Mouse (Mus musculus): ENCODE measurements around the gene Ms4a4d. TPM values are rescaled to one million over a fixed set of nuclear protein-coding genes. Genes with fewer than 3 reads are reported as not detected.
"Not testable (repeated sequence)": the region's sequence is repeated elsewhere in the genome, so short reads cannot be mapped to it uniquely, and the experiment has no call there.

Gene Ms4a4d
- total RNA-seq (2021), result not detected
- long read RNA-seq, experiment 1, result 0 reads
- long read RNA-seq, experiment 2, result 0 reads

GRCm38 (mm10) chr19:11536593-11536992 is at the start of gene Ms4a4d:
TSS of gene Ms4a4d (plus strand) at chr19:11536801.
- DNase-seq (ENCODE audit: low spot score in 2 of 2), result no peak

DNA sequence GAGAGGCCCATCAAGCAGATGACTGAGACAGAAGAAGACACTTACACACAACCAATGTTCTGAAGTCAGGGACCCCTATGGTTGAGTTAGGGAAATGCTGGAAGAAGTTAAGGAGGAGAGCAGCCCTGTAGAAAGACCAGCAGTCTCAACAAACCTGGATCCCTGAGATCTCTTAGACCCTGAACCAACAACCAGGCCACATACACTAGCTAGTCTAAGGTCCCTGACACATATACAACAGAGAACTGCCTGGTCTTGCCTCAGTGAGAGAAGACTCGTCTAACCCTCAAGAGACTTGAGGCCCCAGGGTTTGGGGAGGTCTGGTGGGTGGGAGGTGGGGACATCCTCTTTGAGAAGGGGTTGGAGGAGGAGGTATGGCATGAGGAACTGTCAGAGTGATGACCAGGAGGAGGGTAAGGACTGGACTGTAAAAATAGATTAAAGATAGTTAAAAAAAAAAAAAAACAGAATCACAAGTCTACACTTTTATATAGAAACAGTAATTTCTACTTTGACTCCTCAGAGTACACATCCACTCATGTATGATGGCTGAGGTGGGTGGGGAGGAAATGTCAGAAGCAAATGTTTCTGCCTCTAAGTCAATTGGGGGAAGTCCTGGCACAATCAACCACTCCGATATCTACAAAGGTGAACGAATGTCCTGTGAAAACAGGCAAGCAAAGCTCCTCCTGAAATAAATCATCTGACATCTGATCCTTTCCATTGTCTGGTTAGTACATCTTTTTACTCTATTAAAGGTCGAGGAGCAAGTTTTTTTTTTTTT is 45.0 kb upstream of the Ms4a4d start:
- DNase-seq (ENCODE audit: low spot score in 2 of 2), result no peak

- no peak for DNase-seq (ENCODE audit: low spot score in 2 of 2)
Measured at GRCm38 (mm10) chr19:11492671-11493070, 43.9 kb upstream of the Ms4a4d start.

DNA sequence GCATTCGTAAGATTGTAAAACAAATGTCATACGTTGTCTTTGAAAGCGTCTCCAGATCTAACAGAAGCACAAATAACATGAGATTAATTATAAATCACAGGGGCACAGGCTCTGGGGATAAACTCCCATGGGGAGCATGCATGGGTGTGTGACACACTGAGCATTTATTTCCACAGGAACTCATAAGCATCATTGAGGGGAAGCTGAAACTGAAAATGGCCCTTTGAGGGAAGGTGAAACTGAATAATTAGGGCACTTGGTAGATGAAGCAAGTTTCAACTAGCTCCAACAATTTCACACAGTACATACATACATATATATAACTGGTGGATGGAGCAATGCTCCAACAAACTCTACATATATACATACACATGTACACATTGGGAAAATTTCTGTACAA is 42.1 kb upstream of the Ms4a4d start:
- DNase-seq (ENCODE audit: low spot score in 2 of 2), result no peak

DNA sequence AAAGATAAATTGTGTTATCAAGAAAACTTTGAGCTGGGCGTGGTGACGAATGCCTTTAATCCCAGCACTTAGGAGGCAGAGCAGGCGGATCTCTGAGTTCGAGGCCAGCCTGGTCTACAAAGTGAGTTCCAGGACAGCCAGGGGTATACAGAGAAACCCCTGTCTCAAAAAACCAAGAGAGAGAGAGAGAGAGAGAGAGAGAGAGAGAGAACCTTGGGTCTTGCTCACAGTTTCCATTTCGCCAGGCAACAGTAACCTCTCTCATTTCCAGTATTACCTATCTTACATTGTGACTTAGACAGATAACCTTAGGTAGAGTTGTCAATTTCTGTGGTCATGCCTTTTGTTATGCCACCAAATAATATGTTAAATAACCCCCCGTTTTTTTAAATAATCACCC is 40.2 kb upstream of the Ms4a4d start:
- DNase-seq (ENCODE audit: low spot score in 2 of 2), result no peak

DNA sequence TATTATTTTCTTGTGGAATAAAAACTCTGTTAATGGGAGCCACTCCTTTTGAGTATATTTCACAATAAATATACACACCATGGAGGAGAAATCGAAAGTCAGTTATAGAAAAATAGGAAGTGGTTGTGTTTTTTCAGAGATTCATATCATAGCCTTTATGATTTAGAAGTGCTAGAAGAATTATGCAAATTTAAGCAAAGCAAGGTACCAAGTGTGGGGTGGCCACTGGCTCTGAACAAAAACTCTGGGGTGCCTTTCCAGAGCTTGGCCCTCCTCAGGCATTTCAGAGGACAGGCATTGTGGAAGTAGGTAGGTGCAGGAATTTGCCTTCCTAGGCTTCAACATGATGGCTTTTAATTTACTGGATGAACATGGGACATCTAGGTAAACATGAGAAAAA is 39.3 kb upstream of the Ms4a4d start:
- DNase-seq (ENCODE audit: low spot score in 2 of 2), result not testable (repeated sequence)

DNA sequence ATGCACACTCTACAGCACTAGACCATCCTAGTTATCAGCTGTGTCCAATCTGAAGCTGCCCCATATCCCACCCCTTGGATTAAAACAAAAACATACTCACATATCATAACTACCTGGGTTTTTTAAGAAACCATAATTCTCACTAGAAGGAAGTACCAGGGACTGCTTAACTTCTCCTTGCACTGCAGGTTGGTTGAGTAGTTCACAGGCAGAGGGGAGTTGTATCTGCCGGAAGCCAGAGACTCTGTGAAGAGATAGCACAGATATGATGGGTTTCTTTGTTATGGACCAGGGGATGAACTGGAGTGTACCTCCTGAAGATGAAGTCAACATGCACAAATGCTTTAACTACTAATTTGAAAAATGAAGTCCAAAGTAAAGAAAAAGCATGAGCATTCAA is 35.8 kb upstream of the Ms4a4d start:
- no peak for DNase-seq (ENCODE audit: low spot score in 2 of 2)

DNA sequence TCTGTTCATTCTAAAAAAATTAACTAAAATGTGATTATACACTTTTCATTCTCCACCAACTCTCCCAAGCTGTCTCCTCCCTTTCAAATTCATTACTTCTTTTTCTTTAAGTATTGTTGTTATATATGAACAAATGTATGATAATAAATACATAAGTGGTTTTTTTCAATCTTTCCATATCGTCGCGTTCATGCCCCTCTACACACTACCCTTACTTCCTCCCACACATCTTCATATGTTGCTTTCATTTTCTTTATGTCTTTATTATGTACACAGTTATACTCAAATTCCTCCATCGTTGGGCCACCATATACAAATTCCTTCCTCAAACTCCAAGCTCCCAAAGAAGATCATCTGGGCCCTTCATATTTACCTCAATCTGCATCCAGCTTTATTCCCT is 35.3 kb upstream of the Ms4a4d start:
- DNase-seq (ENCODE audit: low spot score in 2 of 2), result no peak

- no peak for DNase-seq (ENCODE audit: low spot score in 2 of 2)
Measured at GRCm38 (mm10) chr19:11504857-11505256, 31.7 kb upstream of the Ms4a4d start.

DNA sequence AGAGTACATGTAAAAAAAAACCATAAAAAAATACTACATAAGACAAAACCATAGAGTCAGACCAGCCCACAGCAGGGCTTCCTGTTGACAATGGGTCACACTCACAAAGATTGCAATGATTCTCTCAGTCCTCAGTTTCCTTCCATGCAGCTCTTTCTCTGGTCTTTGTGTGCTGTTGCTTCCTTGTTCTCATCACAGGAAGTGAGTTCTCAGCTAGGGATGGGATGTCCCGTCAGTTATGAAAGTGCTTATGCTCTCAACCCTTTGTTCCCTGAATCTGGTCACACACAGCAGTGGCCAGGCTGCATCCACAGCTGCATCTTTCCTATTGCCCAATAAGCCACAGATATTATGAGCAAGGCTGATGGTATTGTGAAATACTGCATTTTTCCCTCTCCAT is 23.1 kb upstream of the Ms4a4d start:
- no peak for DNase-seq (ENCODE audit: low spot score in 2 of 2)

DNA sequence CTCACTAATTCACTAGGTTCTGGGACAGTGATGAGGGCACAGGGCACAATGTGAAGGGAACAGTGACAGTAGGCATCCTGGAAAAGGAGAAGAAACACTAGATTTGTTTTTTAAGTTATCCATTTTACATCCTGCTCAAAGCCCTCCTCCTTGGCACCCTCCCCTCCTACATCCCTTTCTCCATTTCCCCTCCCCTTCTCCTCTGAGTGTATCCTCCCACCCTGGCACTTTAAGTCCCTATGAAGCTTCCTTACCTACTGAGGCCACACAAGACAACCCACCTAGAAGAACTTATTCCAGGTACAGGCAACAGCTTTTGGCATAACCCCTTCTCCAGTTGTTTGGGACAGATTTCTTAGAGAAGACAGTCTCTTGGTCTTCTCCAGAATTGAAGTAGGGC is 20.4 kb upstream of the Ms4a4d start, which contains the start of gene Ms4a6b:
Gene Ms4a6b (plus strand): TSS at position 267 of the 400 bp plus-strand sequence.
- no peak for DNase-seq (ENCODE audit: low spot score in 2 of 2)

- DNase-seq (ENCODE audit: low spot score in 2 of 2), result no peak
Measured at GRCm38 (mm10) chr19:11516845-11517244, 19.8 kb upstream of the Ms4a4d start.

DNA sequence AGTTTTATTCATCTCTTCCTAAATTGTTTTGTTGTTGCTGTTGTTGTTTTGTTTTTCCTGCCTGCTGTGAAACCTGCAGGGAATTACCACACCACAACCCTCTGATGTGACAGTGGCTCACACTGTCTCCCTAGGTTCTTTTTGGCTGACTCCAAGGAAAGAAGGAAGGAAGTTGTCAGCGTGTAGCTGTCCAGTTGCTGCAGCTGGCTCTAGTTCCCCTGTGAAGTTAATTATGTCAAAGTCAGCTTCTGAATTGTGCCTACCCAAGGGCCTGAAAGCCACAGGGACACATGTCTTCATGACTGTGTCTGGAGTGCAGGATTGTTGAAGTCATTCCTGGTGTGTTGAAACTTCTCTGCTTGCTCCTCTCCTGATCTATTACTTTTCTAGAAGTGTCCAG is 19.2 kb upstream of the Ms4a4d start:
- not testable (repeated sequence) for DNase-seq (ENCODE audit: low spot score in 2 of 2)

- DNase-seq (ENCODE audit: low spot score in 2 of 2), result not testable (repeated sequence)
Measured at GRCm38 (mm10) chr19:11518356-11518755, 18.2 kb upstream of the Ms4a4d start.

DNA sequence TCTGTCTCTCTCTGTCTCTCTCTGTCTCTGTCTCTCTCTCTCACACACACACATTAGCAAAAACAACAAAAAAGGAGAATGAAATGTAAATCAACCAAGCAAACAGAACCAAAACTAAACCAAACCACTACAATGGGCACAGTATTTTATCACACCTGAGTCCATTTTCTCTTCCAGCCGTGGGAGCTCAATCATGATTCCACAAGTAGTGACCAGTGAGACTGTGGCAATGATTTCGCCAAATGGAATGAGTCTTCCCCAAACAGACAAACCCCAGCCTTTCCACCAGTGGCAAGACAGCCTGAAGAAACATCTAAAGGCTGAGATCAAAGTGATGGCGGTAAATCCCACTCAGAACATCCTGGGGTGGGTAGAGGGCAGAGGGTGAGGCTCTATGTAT is 16.5 kb upstream of the Ms4a4d start:
- DNase-seq (ENCODE audit: low spot score in 2 of 2), result no peak

- DNase-seq (ENCODE audit: low spot score in 2 of 2), result no peak
Measured at GRCm38 (mm10) chr19:11533421-11533820, 3.2 kb upstream of the Ms4a4d start.

DNA sequence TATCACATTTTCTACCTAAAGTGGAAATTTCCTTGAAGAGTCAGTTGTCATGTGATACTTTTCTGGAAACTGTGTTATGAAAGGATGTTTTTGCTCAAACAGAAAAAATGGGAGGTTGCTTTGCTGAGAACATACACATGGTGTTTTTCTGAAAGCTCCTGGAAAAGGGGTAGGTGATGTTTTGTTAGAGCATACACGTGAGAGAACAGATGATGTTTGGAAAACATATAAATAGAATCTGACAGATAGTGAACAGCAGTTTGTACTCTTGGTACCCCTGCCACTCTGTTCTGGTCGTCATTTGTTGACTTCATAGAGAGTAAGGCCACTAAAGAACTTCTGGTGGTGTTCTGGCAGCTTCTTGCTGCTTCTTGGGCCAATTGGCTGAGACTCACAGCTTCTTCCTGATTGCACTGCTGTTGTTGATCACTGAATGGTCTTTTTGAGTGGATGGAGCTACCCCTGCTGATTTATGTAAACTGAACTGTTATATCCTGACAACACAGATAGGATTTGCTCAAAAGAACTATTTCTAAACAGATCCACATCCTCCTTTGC is 2.6 kb upstream of the Ms4a4d start:
- peak in 1 of 2 experiments; percentile 16 for DNase-seq (ENCODE audit: low spot score in 2 of 2)

DNA sequence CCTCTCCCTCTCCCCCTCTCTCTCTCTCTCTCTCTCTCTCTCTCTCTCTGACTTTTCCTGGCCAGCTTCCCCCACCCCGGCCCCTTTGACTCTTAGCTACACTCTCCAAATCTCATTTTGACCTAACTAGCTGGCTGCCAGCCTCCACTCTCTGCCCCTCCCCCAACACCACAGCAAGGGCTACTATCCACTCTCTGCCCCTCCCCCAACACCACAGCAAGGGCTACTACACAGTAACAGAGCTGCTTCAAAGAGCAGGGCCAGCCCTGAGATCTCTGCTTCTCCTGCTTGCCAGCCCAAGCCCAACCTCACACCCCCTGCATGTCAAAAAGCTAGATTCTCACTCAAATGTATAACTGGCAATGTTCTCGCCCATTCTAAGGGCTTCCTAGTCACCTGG is 735 bp downstream of the Ms4a4d start:
- DNase-seq (ENCODE audit: low spot score in 2 of 2), result no peak

DNA sequence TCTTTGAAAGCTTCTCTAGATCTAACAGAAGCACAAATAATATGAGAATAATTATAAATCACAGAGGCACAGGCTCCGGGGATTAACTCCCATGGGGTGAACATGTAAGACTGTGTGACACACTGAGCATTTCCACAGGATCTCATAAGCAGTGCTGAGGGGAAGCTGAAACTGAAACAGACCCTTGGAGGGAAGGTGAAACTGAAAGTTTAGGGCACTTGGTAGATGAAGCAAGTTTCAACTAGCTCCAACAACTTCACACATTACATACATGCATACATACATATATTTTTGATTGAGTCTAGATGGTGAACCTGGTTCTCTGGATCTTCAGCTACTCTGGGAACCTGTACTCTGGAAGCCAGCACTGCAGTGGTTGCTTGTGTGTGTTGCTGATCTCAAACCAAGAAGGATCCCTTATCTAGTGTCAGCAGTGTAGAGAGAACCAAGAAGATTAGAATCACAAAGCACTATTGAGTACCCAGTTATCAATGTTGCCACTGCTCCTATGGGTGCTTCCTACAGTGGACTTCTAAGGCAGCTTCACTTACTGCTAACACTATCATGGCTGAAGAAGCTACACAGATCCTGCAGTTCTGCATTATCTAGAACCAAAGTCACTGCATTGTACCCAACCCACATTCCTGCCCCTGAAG is 3.7 kb downstream of the Ms4a4d start:
- not testable (repeated sequence) for DNase-seq (ENCODE audit: low spot score in 2 of 2)

GRCm38 (mm10) chr19:11544383-11544782 is 7.8 kb downstream of the Ms4a4d start:
- not testable (repeated sequence) for DNase-seq (ENCODE audit: low spot score in 2 of 2)

GRCm38 (mm10) chr19:11547911-11548310 is 11.3 kb downstream of the Ms4a4d start:
- DNase-seq (ENCODE audit: low spot score in 2 of 2), result no peak

DNA sequence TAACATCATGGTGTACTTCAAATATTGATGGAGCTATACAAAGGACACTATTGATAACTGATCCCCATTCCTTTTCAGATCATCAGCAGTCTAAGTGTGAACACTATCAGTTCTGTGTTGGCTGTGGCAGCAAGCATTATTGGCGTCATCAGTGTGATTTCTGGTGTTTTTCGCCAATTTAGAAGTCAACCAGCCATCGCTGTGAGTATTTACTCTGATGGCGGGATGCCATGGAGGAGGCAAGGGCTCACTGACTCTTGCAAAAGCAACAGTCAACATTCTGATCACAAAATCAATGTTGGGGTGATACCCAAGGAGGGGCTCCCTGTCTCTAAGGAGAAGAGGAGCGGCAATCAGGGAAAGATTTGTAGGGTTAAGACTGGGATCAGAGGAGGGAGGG is 18.1 kb downstream of the Ms4a4d start:
- DNase-seq (ENCODE audit: low spot score in 2 of 2), result no peak
